Mouse (Mus musculus): ENCODE measurements around the gene Adap1.
"Not testable (repeated sequence)": the region's sequence is repeated elsewhere in the genome, so short reads cannot be mapped to it uniquely, and the experiment has no call there.

Gene Adap1

GRCm38 (mm10) chr5:139349713-139350112 lies 24.3 kb upstream of the Adap1 start:
- DNase-seq = no peak

GRCm38 (mm10) chr5:139347225-139347624 lies 21.8 kb upstream of the Adap1 start:
- DNase-seq = no peak

- no peak for DNase-seq
Observed at GRCm38 (mm10) chr5:139345364-139345714, 19.9 kb upstream of the Adap1 start.

GRCm38 (mm10) chr5:139344687-139345363 lies 19.4 kb upstream of the Adap1 start:
- DNase-seq = peak; percentile 99

- DNase-seq = peak; percentile 97
Observed at GRCm38 (mm10) chr5:139344021-139344686, 18.7 kb upstream of the Adap1 start.

- no peak for DNase-seq
Observed at GRCm38 (mm10) chr5:139338891-139339290, 13.5 kb upstream of the Adap1 start.

GRCm38 (mm10) chr5:139338403-139338802 lies 13.0 kb upstream of the Adap1 start:
- DNase-seq = peak; percentile 95

- DNase-seq = peak; percentile 94
Observed at GRCm38 (mm10) chr5:139337826-139338370, 12.5 kb upstream of the Adap1 start.

- no peak for DNase-seq
Observed at GRCm38 (mm10) chr5:139335634-139336033, 10.2 kb upstream of the Adap1 start.

GRCm38 (mm10) chr5:139334394-139334793 lies 9.0 kb upstream of the Adap1 start:
- not testable (repeated sequence) for DNase-seq

GRCm38 (mm10) chr5:139333301-139334013 lies 8.0 kb upstream of the Adap1 start:
- no peak for DNase-seq

GRCm38 (mm10) chr5:139332590-139333272 lies 7.3 kb upstream of the Adap1 start:
- no peak for DNase-seq

- DNase-seq = peak; percentile 92
Observed at GRCm38 (mm10) chr5:139331742-139332141, 6.3 kb upstream of the Adap1 start.

GRCm38 (mm10) chr5:139330766-139331165 lies 5.3 kb upstream of the Adap1 start:
- DNase-seq = no peak

GRCm38 (mm10) chr5:139327634-139328020 lies 2.2 kb upstream of the Adap1 start:
- DNase-seq = no peak

GRCm38 (mm10) chr5:139326986-139327633 lies 1.7 kb upstream of the Adap1 start:
- DNase-seq = no peak

- no peak for DNase-seq
Observed at GRCm38 (mm10) chr5:139326111-139326696, 782 bp upstream of the Adap1 start.

GRCm38 (mm10) chr5:139324691-139325394 lies 579 bp downstream of the Adap1 start:
- peak; percentile 96 for DNase-seq

- DNase-seq = peak; percentile 95
Observed at GRCm38 (mm10) chr5:139324045-139324491, 1.4 kb downstream of the Adap1 start.

- DNase-seq = no peak
Observed at GRCm38 (mm10) chr5:139323260-139323924, 2.0 kb downstream of the Adap1 start.

GRCm38 (mm10) chr5:139321331-139321730 lies 4.1 kb downstream of the Adap1 start:
- no peak for DNase-seq

Measured in heart, adult 11 months (tissue).